Mouse (Mus musculus): ENCODE data around the gene Rbm46.

Gene Rbm46

GRCm38 (mm10) chr3:82876372-82876739 lies at the start of gene Rbm46:
Gene Rbm46, minus strand, starts transcription at chr3:82876483.
- peak; percentile 31 for DNase-seq

GRCm38 (mm10) chr3:82915632-82916031 lies 39.3 kb upstream of the Rbm46 start:
- no peak for DNase-seq

DNA sequence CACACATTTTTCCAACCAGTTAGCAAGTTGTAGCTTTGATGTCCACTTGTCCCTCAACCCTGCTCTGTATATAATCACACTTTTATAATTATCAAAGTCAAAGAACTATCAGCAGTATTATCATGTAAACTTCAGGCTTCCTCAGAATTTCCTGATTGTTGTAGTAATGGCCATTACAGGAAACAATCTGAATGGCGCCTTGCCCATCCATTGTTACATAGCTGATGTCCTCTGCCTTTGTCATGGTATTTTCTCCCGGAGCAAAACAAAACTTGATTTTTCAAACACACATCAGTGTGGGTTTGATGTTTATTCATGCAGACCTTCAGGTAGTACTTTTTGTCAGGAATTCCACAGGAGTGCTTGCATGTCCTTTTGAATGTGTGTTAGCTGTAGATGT lies 32.4 kb upstream of the Rbm46 start:
- no peak for DNase-seq

DNA sequence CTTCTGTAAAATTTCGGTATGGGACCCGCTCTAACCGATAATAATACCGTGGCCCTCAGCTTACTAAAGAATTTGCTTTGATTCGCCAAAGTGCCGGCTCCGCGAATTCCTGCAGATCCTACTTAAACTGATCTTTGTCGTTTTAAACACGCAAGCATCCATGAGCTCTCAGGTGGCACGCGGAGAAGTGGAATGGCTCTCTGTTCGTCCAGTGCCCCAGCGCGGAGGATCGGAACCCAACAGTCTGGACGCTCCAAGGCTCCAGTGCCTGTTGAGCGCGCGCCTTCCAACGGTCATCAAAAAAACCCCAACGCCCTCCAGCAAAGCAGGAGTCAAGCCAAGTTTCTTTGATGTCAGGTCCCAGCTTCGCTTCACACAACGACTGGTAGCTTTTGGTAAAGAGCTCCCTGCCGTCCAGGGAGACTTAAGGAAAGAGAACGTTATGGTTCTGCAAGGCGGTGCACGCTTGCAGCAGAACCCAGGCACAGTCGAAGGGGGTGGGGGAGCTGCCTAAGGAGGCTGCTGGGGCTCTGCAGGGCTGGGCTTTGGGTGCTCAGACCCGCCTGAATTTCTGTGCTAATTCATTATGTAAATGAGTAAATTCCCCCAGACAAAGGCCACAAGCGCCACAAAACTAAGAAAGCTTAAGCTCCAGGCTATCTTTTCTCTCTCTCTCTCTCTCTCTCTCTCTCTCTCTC lies 28.1 kb upstream of the Rbm46 start:
- no peak for DNase-seq

GRCm38 (mm10) chr3:82903613-82904205 lies 27.4 kb upstream of the Rbm46 start, which contains the start of gene Lrat:
Gene Lrat, minus strand, starts transcription at chr3:82903973.
- no peak for DNase-seq

- no peak for DNase-seq
These were observed 26.7 kb upstream of the Rbm46 start for GRCm38 (mm10) chr3:82902757-82903612.

GRCm38 (mm10) chr3:82888842-82889241 lies 12.6 kb upstream of the Rbm46 start:
- no peak for DNase-seq

DNA sequence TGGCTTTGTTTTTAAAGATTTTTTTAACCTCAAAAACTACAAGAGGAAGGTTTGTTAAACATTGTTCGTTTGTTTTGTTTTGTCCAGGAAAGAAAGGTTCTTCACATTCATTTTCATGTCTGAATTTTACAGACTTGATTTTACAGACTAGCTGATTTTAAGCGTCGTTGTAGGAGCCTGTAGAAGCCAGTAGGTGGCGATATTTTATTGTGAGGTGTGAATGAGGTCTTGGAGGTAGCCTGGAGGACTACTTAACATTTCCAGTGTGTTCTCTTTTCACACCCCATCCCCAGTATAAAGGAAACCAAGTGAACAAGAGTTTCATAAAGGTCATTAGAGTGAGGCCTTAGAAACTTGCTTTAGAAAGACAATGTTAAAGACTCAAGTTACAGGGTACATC lies 975 bp upstream of the Rbm46 start:
- DNase-seq, result no peak

DNA sequence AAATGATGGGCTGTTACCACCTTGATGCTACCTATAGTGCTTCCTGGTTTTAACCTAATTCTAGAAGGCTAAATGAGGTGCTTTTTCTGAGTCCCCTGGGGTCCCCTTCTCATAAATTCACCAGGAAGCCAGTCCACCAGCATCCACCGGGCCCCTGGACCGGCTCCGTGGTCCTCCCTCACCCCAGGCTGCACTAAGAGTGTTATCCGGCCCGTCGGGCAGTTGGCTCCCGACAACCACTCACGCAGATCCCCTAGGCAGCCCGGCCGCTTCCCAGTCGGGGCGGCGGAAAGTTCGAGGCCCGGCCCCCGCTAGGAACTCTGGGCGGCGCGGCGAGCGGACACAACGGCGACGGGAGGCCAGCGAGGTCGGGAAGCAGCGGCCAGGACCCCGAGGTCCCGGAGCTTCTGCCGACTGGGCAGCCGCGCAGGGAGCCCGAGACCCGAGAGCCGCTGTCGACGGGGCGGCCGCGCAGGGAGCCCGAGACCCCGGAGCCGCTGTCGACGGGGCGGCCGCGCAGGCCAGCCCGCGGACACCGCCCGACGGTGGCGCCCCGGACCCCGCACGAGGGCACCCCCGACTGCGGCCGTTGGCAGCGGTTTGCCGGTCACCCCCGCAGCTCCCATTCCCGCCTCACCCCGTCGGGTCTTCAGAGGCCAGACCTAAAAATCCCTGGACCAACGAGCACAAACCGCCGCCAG lies 462 bp downstream of the Rbm46 start:
- no peak for DNase-seq

- peak; percentile 11 for DNase-seq
These were observed 18.7 kb downstream of the Rbm46 start for GRCm38 (mm10) chr3:82857414-82858077.

- DNase-seq, result no peak
These were observed 51.1 kb downstream of the Rbm46 start for GRCm38 (mm10) chr3:82825165-82825564.

DNA sequence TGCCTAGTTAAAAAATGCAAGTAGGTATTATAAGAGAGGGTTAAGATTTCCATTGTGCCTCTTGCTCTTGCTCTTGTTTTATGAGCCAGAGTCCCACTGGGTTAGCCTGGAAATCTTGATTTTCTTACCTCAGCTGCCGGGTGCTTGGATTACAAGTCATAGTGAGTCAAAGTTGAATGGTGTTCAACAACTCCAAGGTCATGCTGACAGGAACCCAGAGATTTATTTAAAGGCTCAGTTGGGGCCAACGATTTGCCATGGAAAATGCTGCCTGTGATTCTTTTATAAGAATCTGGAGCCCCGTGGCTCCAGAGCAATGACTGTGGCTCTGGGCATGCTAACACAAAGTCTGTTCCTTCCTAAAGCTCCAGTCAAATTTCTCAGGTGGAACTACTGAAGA lies 64.4 kb downstream of the Rbm46 start:
- DNase-seq, result no peak

GRCm38 (mm10) chr3:82810334-82811120 lies 65.8 kb downstream of the Rbm46 start:
- DNase-seq, result no peak

DNA sequence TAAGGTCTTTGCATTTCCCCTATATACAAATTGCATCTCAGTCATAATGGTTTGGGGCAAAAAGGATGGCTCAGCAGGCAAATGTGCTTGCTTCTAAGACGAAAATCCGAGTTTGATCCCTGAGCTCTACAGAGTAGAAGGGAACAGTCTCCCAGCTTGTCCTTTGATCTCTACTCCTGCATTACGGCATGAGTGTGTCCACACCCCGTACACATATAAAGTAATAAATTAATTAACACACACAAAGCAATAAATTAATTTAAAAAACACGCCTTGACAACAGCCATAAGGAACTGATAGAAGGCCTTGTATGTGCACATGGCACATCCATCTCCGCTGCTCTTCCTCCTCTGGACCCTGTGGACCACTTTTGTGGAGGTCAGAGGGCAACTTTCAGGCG lies 66.5 kb downstream of the Rbm46 start:
- DNase-seq, result no peak

DNA sequence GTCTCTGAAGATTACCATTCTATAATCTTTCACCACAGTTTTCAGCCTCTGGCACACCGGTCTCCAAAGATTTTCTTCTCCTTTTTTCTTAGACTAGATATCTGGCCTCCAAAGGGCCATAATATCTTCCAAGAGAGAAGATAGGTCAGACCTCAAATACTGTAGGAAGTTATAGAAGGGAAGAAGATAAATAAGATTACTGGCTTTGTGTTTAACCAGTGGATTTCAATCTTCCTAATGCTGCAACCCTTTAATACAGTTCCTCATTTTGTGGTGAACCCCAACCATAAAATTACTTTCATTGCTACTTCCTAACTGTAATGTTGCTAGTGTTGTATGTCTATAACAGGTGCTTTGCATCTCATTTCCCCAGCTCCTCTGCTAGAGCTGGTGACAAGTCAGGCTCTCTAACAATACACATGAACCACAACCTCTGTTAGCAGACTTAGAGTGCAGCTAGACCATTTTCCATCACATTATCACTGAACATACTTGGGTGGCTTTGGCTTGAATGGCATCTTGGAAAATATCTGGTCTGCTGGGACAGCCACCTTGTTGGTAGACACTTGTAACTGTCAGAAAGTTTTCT lies 67.9 kb downstream of the Rbm46 start:
- DNase-seq, result no peak

DNA sequence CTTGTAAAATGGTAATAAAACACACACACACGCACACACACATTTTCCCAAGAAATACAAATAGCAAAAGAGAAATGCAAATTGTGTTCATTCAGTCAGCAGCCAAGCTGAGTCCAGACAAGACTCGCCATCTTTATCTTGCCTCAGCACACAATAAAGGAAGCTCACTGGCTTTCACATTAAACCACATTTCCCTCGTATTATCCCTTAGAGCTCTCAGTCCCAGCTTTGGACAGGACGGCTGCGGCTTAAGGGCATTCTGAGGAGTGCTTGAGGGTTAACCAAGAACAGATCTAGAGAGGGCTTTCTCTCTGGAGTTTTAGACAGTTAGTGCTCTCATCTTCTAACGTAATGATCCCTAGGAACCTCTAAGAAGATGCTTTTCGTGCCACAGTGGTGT lies 71.0 kb downstream of the Rbm46 start:
- no peak for DNase-seq

DNA sequence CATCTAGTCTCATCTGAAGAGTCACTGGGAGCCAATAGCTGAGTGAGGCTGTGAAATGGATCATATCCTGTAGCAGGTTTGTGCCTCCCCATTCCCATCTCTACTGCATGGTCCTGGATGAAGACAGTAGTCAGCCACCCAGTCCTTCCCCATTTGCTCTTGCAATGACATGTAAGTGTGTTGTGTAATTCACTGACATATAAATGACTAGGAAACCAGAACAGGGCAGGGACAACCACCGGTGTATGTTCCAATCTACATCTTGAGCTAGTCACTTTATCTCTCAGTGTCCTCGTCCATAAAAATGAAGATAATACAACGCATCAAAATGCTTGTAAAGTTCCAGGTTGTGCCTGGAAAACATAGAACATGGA lies 75.8 kb downstream of the Rbm46 start:
- no peak for DNase-seq

GRCm38 (mm10) chr3:82799735-82800469 lies 76.4 kb downstream of the Rbm46 start:
- DNase-seq, result peak; percentile 79

- no peak for DNase-seq
These were observed 82.6 kb downstream of the Rbm46 start for GRCm38 (mm10) chr3:82793656-82794055.

- DNase-seq, result no peak
These were observed 84.6 kb downstream of the Rbm46 start for GRCm38 (mm10) chr3:82791663-82792062.

Data from cerebellum, adult 9-11 months (tissue).